Mouse (Mus musculus) hindbrain, embryonic 16.5 days (tissue): Measurements from ENCODE around the gene Fbrsl1. TPM values are rescaled to one million over a fixed set of nuclear protein-coding genes. Genes with fewer than 3 reads are reported as not detected.

Source experiments
- ATAC-seq: fragments of 200-750 bp; cut with Nextera tagmentation; 2 replicates; pipeline ENCODE4 v1.8.0; 2017; ENCODE audit warnings: moderate TSS enrichment, moderate library complexity
- H3K27ac ChIP-seq: fragments of 300-500 bp; sonication (generic); 2 replicates; pipeline ENCODE4 v1.5.1; 2014; ENCODE audit warnings: low read depth, mild to moderate bottlenecking, control low read depth, low read length, moderate library complexity
- H3K27me3 ChIP-seq: fragments of 300-500 bp; sonication (generic); replicated peaks from 2 replicates; pipeline ENCODE4 v1.6.1; 2014; ENCODE audit warnings: low read length; ENCODE audit not compliant: control insufficient read depth, insufficient read depth
- H3K36me3 ChIP-seq: fragments of 300-500 bp; sonication (generic); 2 replicates; pipeline ENCODE4 v1.6.1; 2014; ENCODE audit warnings: mild to moderate bottlenecking, low read length, moderate library complexity, mixed read lengths; ENCODE audit not compliant: control insufficient read depth, insufficient read depth
- H3K4me1 ChIP-seq: fragments of 300-500 bp; sonication (generic); 2 replicates; pipeline ENCODE4 v1.6.1; 2014; ENCODE audit warnings: low read depth, low read length; ENCODE audit not compliant: control insufficient read depth, insufficient read depth
- H3K4me2 ChIP-seq: fragments of 300-500 bp; sonication (generic); 2 replicates; pipeline ENCODE4 v1.6.1; 2014; ENCODE audit warnings: mild to moderate bottlenecking, low read length, control low read depth, moderate library complexity
- H3K4me3 ChIP-seq: fragments of 300-500 bp; sonication (generic); 2 replicates; pipeline ENCODE4 v1.5.1; 2014; ENCODE audit warnings: mild to moderate bottlenecking, low read length, control low read depth, moderate library complexity
- H3K9ac ChIP-seq: fragments of 300-500 bp; sonication (generic); 2 replicates; pipeline ENCODE4 v1.6.1; 2014; ENCODE audit warnings: low read depth, mild to moderate bottlenecking, control low read depth, low read length, moderate library complexity
- H3K9me3 ChIP-seq: fragments of 300-500 bp; sonication (generic); 2 replicates; pipeline ENCODE4 v1.6.1; 2014; ENCODE audit warnings: mild to moderate bottlenecking, low read length, moderate library complexity; ENCODE audit not compliant: control insufficient read depth
- WGBS: fragments of 180-500 bp; shearing (Covaris S2); extraction: QIAGEN DNeasy Blood & Tissue Kit; methylation state at CpG from one replicate; pipeline ENCODE4 v1.1.7; 2014; 5-methylcytosine and 5-hydroxymethylcytosine counted together
- polyA plus RNA-seq: library from polyadenylated mRNA; unstranded; fragments of >200 nt; fragmentation: Nextera tagmentation; extraction: Ambion mirVana; gene quantifications from 2 replicates; pipeline ENCODE4 v1.2.1, GENCODE M21; 2015

Gene Fbrsl1
- 10.7 and 13.6 TPM in 2 replicates for polyA plus RNA-seq

DNA sequence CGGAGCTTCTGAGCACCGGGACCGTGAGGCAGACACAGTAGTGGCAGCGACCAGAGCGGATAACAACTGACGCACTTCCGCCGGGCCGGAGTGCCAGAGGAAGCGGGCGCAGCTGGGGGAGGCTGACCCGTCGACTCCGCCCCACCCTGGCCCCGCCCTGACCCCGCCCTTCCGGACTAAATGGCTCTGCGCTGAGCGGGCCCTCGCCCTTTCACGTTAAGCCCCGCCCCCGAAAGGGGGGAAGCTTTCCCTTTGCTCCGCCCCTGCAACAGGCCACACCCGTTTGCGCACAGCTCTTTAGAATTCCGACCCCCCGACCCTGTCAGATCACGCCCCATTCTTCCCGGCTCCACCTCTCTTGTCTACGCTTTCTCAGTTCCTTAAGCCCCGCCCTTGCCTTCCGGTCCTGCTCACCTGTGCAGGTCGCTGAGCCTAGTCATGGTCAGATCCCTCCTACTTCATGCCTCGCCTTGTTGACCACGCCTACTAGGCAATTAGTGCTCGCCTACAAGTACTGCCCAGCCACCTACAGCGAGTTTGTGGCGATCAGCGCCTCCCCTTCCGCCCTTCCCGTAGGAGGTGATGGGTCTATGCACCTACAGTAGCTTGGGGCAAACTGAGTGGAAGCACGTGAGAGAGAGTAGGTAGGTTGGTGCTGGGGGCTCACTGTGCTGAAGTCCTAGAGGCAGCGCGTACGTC lies at the start of gene Fbrsl1:
Fbrsl1 (minus strand) TSS at position 68 of the 699 bp plus-strand sequence.
- under 1% methylated on average over 33 of the region's 46 CpGs for WGBS
- H3K4me1 ChIP-seq = peaks cover 15% of the 10 kb centered on the region
- peak within 1 kb of the TSS; percentile 76 for H3K4me2 ChIP-seq
- peak within 1 kb of the TSS; percentile 96 for H3K4me3 ChIP-seq
- no peaks in the 10 kb centered on the region for H3K9me3 ChIP-seq
- H3K36me3 ChIP-seq = no peaks in the 10 kb centered on the region
- H3K27me3 ChIP-seq = no peaks in the 10 kb centered on the region
- H3K9ac ChIP-seq = peak within 1 kb of the TSS; percentile 92
- peak within 1 kb of the TSS; percentile 80 for H3K27ac ChIP-seq
- ATAC-seq = peak; percentile 96

DNA sequence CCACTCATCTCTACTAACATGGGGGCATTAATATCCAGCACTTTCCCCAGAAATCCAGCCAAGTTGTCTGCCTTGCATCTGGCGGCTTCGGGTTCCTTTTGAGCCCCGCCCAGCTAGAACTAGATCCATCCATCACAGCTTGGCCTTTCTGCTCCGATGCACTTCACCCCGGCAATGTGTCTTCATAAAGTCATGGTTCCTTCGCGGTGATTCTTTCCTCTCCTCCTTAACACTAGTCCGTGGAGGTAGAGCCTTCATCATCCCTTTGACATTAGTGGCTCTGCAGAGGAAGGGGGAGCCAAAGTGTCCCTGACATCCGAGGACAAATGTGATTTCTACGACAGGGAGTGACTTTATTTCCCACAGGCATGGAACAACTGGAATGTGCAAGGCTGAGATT lies 49.8 kb upstream of the Fbrsl1 start:
- H3K4me2 ChIP-seq = no peak overlapping the region
- no peak overlapping the region for H3K27ac ChIP-seq
- WGBS = 31% methylated on average over 10 of the region's 10 CpGs
- no peak overlapping the region for H3K9ac ChIP-seq
- no peaks in the 10 kb centered on the region for H3K27me3 ChIP-seq
- no peak overlapping the region for H3K4me3 ChIP-seq
- no peaks in the 10 kb centered on the region for H3K36me3 ChIP-seq
- peaks cover 8% of the 10 kb centered on the region for H3K4me1 ChIP-seq
- H3K9me3 ChIP-seq = no peaks in the 10 kb centered on the region
- ATAC-seq = no peak

DNA sequence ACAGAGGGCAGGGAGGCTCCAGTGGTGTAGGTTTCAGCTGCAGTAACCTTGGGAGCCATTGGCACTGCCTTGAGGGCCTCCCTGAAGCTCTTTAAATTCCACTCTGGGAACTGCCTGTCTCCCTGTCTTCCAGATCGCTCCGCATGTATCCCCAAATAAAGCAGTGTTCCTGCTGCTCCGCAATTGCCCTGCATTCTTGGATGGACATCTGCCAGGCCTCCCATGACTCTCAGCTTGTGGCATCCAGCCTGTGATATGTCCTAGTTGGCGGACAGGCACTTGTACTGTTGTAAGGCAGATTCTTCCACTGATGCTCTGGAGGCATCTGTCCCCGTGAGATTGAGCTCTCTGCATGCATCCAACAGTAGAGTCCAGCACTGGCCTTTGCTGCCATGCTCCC lies 49.3 kb upstream of the Fbrsl1 start:
- Histone ChIP-seq H3K36me3 (no peaks in the 10 kb centered on the region), H3K4me1 (peaks cover 8% of the 10 kb centered on the region), H3K27ac (no peak overlapping the region), H3K4me3 (no peak overlapping the region), H3K9me3 (no peaks in the 10 kb centered on the region), H3K27me3 (no peaks in the 10 kb centered on the region), H3K4me2 (no peak overlapping the region), H3K9ac (no peak overlapping the region)
- WGBS = 55% methylated on average over 5 of the region's 5 CpGs
- no peak for ATAC-seq

DNA sequence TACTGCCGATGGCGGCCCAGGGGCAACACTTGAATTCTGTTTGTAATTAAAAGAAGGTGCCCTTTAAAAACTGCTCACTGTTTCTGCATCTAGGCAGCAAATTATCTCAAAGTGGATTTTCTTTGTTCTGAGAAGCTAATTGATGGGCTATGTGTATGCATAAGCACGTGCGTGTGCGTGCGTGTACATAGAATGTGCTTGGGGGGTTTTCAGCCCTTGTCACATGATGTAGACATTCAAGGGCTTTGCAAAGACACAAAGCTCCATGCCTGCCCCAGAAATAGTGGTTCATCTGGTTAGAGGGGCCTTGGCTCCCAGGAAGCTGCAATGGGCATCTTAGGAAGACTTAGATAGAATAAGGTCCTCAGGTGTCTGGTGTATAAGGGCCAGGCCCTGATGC lies 46.7 kb upstream of the Fbrsl1 start:
- Histone ChIP-seq H3K27ac (no peak overlapping the region), H3K9ac (no peak overlapping the region), H3K4me3 (no peak overlapping the region), H3K36me3 (no peaks in the 10 kb centered on the region), H3K9me3 (no peaks in the 10 kb centered on the region), H3K4me2 (no peak overlapping the region), H3K27me3 (no peaks in the 10 kb centered on the region), H3K4me1 (peaks cover 8% of the 10 kb centered on the region)
- no peak for ATAC-seq
- 80% methylated on average over 6 of the region's 6 CpGs for WGBS

DNA sequence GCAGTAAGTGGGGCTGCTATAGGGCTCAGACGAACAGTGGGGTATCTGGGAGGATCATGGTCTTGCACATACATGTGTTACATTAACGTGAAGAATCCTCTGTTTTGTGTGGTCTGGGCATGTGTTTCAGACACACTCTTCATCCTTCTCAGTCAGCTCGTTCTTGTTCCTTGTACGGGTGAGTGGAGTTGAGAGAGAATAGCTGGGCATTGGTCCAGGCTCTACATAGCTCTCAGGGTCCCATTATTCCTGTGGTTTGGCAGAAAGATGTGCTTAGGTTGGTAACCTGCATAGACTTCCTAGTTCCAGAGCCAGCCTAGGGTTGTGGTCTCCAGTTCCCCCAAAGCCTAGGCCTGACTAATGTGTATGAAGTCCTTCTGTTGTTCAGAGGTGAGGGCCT lies 46.1 kb upstream of the Fbrsl1 start:
- no peaks in the 10 kb centered on the region for H3K36me3 ChIP-seq
- no peaks in the 10 kb centered on the region for H3K9me3 ChIP-seq
- WGBS = 41% methylated on average over 4 of the region's 4 CpGs
- peaks cover 8% of the 10 kb centered on the region for H3K4me1 ChIP-seq
- no peak overlapping the region for H3K4me2 ChIP-seq
- 0 out of 2 replicates have a peak overlapping the region, but pooled peaks have one; percentile 16 for H3K9ac ChIP-seq
- H3K4me3 ChIP-seq = no peak overlapping the region
- no peak overlapping the region for H3K27ac ChIP-seq
- ATAC-seq = peak; percentile 25; the same call in 1 of the 2 replicates
- H3K27me3 ChIP-seq = no peaks in the 10 kb centered on the region

DNA sequence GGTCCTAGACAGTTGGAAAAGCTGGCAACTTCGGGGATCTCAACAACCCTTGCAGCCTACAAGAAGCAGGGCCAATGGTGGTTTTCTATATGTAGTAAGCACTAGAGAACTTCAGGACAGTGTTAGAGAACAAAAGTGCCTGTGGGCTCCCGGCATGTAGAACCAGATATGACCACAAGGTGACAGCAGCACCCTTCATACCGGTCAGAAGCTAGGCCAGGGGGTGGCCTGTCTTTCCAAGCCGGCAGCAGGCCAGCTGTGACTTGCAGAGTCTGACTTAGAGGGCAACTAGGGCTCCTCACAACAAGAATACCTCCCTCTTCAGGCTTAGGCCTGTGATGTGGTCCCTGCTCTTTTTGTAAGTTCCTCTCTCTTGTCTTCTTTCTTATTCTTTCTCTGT lies 45.5 kb upstream of the Fbrsl1 start:
- no peak overlapping the region for H3K4me2 ChIP-seq
- peak; percentile 91 for ATAC-seq
- H3K4me1 ChIP-seq = peaks cover 8% of the 10 kb centered on the region
- no peaks in the 10 kb centered on the region for H3K36me3 ChIP-seq
- H3K9me3 ChIP-seq = no peaks in the 10 kb centered on the region
- 0 out of 2 replicates have a peak overlapping the region, but pooled peaks have one; percentile 16 for H3K9ac ChIP-seq
- no peak overlapping the region for H3K27ac ChIP-seq
- H3K4me3 ChIP-seq = no peak overlapping the region
- no peaks in the 10 kb centered on the region; the same call in 1 of the 2 replicates for H3K27me3 ChIP-seq
- 14% methylated on average over 4 of the region's 4 CpGs for whole genome bisulfite sequencing

DNA sequence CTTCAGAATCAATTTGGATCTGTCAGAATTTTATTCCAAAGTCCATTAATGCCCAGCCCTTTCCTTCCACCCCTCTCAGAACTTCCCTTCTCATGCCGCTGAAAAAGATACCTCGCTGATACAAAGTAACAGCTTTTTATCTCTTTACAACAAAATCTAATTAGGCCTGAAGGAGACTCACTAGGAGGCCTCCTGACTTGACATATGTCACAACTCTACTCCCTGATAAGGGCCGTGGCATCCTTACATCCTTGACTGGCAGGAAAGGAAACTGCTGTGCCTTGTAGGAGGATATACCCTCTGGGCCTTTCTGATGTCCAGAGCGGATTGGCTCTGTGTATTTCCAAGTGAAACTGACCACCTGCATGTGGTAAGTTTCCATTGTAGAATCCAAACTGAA lies 41.3 kb upstream of the Fbrsl1 start:
- Histone ChIP-seq H3K27me3 (no peaks in the 10 kb centered on the region; the same call in 1 of the 2 replicates), H3K27ac (no peak overlapping the region), H3K4me1 (peaks cover 11% of the 10 kb centered on the region), H3K9me3 (no peaks in the 10 kb centered on the region), H3K4me3 (no peak overlapping the region), H3K36me3 (no peaks in the 10 kb centered on the region), H3K9ac (no peak overlapping the region), H3K4me2 (no peak overlapping the region)
- WGBS = 58% methylated on average over 4 of the region's 4 CpGs
- no peak for ATAC-seq

DNA sequence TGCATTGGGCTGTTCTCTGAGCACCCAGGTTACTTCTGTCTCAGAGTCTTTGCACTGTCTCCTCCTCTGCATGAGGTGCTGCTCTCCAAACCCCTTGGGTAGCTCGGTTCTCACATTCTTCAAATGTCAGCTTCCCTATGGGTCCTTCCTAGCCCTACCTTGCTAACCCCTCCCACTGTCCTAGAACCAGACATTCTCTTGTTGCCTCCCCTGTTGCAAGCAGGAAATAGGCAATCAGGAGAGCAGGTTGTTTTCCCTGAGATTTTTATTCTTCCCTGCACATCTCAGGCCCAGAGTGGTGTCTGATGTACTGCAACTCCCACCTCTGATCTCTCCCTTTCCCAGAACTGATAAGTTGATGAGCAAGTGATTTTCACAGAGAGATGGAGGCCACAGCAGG lies 39.6 kb upstream of the Fbrsl1 start:
- no peak overlapping the region for H3K9ac ChIP-seq
- 70% methylated on average over 1 of the region's 1 CpGs for WGBS
- no peaks in the 10 kb centered on the region for H3K9me3 ChIP-seq
- H3K27ac ChIP-seq = no peak overlapping the region
- no peak for ATAC-seq
- H3K4me3 ChIP-seq = no peak overlapping the region
- H3K27me3 ChIP-seq = no peaks in the 10 kb centered on the region; the same call in 1 of the 2 replicates
- H3K4me2 ChIP-seq = no peak overlapping the region
- H3K36me3 ChIP-seq = no peaks in the 10 kb centered on the region
- H3K4me1 ChIP-seq = peaks cover 6% of the 10 kb centered on the region; the same call in 1 of the 2 replicates

DNA sequence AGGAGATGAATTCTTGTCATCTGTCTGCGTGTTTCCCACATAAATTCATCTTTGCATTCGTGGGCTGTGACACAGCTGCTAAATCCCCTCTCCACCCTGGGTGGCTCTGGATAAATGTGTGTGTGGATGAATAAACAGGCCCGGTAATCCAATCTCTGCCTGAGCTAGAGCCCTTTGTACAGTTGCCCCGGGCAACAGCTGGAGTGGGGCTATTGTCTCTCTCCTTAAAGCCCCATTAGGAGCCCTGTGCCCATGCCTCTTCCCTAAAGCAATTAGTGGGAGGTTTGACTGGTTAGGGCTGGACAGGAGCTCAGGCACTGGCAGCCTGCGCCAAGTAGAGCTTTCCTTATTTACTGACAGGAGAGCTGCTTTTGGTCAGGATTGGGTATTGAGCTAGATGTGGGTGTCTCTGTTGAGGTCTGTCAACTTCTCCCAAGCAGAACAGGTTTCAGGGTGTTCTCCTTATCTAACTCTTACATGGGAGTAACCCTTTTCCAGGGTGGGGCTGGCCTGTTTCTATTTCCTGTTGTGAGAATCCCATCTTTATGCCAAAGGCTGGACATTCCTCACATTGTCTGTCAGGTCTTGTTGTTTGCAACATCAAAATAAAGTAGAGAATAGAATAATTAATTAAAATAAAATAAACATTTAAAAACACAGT lies 38.5 kb upstream of the Fbrsl1 start:
- H3K9me3 ChIP-seq = no peaks in the 10 kb centered on the region
- no peak overlapping the region for H3K4me2 ChIP-seq
- 7% methylated on average over 5 of the region's 5 CpGs for WGBS
- H3K27ac ChIP-seq = no peak overlapping the region
- ATAC-seq = peak; percentile 79
- no peak overlapping the region for H3K4me3 ChIP-seq
- H3K9ac ChIP-seq = no peak overlapping the region; the same call in 1 of the 2 replicates
- H3K36me3 ChIP-seq = no peaks in the 10 kb centered on the region
- H3K4me1 ChIP-seq = peaks cover 6% of the 10 kb centered on the region; the same call in 1 of the 2 replicates
- H3K27me3 ChIP-seq = peaks cover 3% of the 10 kb centered on the region
